Mouse (Mus musculus) heart, embryonic 14.5 days (tissue): Measurements from ENCODE around the gene Gm14326. TPM values are rescaled to one million over a fixed set of nuclear protein-coding genes. Genes with fewer than 3 reads are reported as not detected.
"Not testable (repeated sequence)": the region's sequence is repeated elsewhere in the genome, so short reads cannot be mapped to it uniquely, and the experiment has no call there.

ENCODE experiments used
- ATAC-seq: fragments of 200-750 bp; cut with Nextera tagmentation; 2 replicates; pipeline ENCODE4 v1.8.0; 2017; ENCODE audit warnings: low read depth, moderate TSS enrichment; ENCODE audit not compliant: insufficient number of reproducible peaks, insufficient read depth, low FRiP score
- H3K27ac ChIP-seq, 2 experiments: fragments of 200-500 bp in 1 of 2; fragments of 300-500 bp in 1 of 2; sonication (generic) in 1 of 2; replicated peaks in 1 of 2; 2 replicates each; pipeline ENCODE4 v1.5.1; 2012 to 2014; ENCODE audit warnings: low read depth in 2 of 2, low read length in 2 of 2, control low read depth in 1 of 2, mild to moderate bottlenecking in 1 of 2, mixed read lengths in 1 of 2; ENCODE audit not compliant: control insufficient read depth in 1 of 2, insufficient read depth in 1 of 2
- H3K27me3 ChIP-seq: fragments of 300-500 bp; sonication (generic); 2 replicates; pipeline ENCODE4 v1.6.1; 2014; ENCODE audit warnings: mild to moderate bottlenecking, low read length, control low read depth; ENCODE audit not compliant: control insufficient read depth, insufficient read depth
- H3K36me3 ChIP-seq: fragments of 300-500 bp; sonication (generic); 2 replicates; pipeline ENCODE4 v1.6.1; 2014; ENCODE audit warnings: mild to moderate bottlenecking, control low read depth, low read length, mixed read lengths; ENCODE audit not compliant: control insufficient read depth, insufficient read depth
- H3K4me1 ChIP-seq, 2 experiments: fragments of 200-500 bp in 1 of 2; fragments of 300-500 bp in 1 of 2; sonication (generic) in 1 of 2; 2 replicates each; pipeline ENCODE4 v1.6.1; 2012 to 2014; ENCODE audit warnings: low read length in 2 of 2, control low read depth in 1 of 2, mixed read lengths in 1 of 2; ENCODE audit not compliant: control insufficient read depth in 2 of 2, insufficient read depth in 2 of 2
- H3K4me2 ChIP-seq: fragments of 300-500 bp; sonication (generic); 2 replicates; pipeline ENCODE4 v1.6.1; 2014; ENCODE audit warnings: mild to moderate bottlenecking, low read length
- H3K4me3 ChIP-seq, 2 experiments: fragments of 200-500 bp in 1 of 2; fragments of 300-500 bp in 1 of 2; sonication (generic) in 1 of 2; 2 replicates each; pipeline ENCODE4 v1.5.1; 2012 to 2014; ENCODE audit warnings: low read length in 2 of 2, mild to moderate bottlenecking in 2 of 2, control low read depth in 1 of 2, low read depth in 1 of 2, moderate library complexity in 1 of 2; ENCODE audit not compliant: control insufficient read depth in 1 of 2, insufficient read depth in 1 of 2
- H3K9ac ChIP-seq: fragments of 300-500 bp; sonication (generic); 2 replicates; pipeline ENCODE4 v1.6.1; 2014; ENCODE audit warnings: mild to moderate bottlenecking, low read length
- H3K9me3 ChIP-seq: fragments of 300-500 bp; sonication (generic); 2 replicates; pipeline ENCODE4 v1.6.1; 2016; ENCODE audit warnings: low read length, control low read depth; ENCODE audit not compliant: control insufficient read depth
- WGBS: fragments of 180-500 bp; shearing (Covaris S2); extraction: QIAGEN DNeasy Blood & Tissue Kit; methylation state at CpG from one replicate; pipeline ENCODE4 v1.1.7; 2014; 5-methylcytosine and 5-hydroxymethylcytosine counted together
- polyA plus RNA-seq: library from polyadenylated mRNA; unstranded; fragments of >200 nt; fragmentation: Nextera tagmentation; extraction: Ambion mirVana; gene quantifications from 2 replicates; pipeline ENCODE4 v1.2.1, GENCODE M21; 2014

Gene Gm14326
- 27.9 TPM in 2 replicates for polyA plus RNA-seq

DNA sequence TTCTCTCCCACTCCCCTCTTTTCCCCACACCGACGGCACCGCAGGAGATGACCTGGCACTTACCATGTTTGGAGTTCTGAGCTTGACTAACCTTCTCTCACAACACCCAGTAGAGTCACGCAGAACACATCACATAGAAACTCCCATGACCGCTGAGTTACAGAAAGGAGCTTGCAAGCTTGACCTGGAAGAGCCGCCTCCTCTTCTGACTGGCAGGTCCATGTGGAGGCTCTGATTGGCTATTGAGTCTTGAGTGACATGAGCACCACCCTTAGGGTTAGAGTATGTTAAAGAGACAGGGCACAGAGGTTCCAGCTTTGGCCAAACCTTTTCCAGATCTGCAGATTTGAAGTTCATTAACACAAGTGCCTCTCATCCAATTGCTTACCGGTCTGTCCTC, at the start of gene Gm14326:
Gene Gm14326, minus strand, starts transcription at position 153 of the 400 bp plus-strand sequence.
- not testable (repeated sequence) for H3K27ac ChIP-seq, H3K4me1 ChIP-seq, H3K9me3 ChIP-seq, ATAC-seq, H3K27me3 ChIP-seq, H3K36me3 ChIP-seq
- peak within 1 kb of the TSS; percentile 44 for H3K4me2 ChIP-seq
- peak within 1 kb of the TSS; percentile 43 for H3K4me3 ChIP-seq
- 0% methylated on average over 4 of the region's 7 CpGs for WGBS
- peak within 1 kb of the TSS; percentile 56; the same call in 1 of the 2 replicates for H3K9ac ChIP-seq

DNA sequence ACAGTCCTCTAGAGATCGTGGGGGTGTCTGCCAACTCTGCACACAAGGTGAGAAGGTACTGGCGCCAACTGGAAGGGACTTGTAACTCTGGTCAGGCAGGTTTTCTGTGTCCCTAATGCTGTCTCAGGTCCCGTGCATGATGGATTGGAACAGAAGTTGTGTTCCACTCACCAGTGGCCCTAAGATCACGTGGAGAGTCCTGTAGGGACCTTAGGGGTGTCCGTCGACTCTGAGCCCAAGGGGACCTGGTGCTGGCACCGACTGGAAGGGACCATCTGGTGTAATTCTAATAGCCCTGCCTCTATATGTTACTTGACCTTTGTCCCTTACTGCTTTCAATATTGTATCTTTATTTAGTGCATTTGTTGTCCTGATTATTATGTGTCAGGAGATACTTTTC, 17.7 kb upstream of the Gm14326 start:
- 65% methylated on average over 6 of the region's 7 CpGs for WGBS
- not testable (repeated sequence) for H3K4me2 ChIP-seq, H3K36me3 ChIP-seq, H3K9me3 ChIP-seq, H3K4me3 ChIP-seq, H3K27me3 ChIP-seq, H3K27ac ChIP-seq, ATAC-seq, H3K4me1 ChIP-seq, H3K9ac ChIP-seq

DNA sequence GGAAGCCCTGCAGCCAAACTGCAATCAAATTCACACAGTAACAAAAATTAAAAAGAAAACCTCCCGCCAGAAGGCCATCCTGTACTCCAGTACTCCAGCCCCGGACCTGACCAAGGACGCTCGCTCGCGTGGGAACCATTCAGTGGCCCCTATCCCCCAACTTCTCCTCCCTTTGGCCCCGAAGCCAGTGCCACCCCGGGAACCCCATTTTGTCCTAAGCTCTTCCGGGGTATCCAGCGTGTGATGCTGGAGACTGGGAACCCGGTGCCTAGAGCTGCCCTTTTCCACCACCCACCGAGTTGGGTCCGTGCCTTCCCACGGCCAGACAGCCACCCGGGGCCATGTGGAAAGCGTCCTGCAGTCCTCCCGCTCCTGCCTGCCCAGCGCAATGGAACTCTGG, 363 bp downstream of the Gm14326 start:
- H3K4me3 ChIP-seq, result peak overlapping the region; percentile 43
- not testable (repeated sequence) for H3K4me1 ChIP-seq, H3K9me3 ChIP-seq, ATAC-seq, H3K27me3 ChIP-seq, H3K36me3 ChIP-seq, H3K27ac ChIP-seq
- under 1% methylated on average over 17 of the region's 18 CpGs for whole genome bisulfite sequencing
- H3K9ac ChIP-seq, result peak overlapping the region; percentile 56; the same call in 1 of the 2 replicates
- peak overlapping the region; percentile 44 for H3K4me2 ChIP-seq

DNA sequence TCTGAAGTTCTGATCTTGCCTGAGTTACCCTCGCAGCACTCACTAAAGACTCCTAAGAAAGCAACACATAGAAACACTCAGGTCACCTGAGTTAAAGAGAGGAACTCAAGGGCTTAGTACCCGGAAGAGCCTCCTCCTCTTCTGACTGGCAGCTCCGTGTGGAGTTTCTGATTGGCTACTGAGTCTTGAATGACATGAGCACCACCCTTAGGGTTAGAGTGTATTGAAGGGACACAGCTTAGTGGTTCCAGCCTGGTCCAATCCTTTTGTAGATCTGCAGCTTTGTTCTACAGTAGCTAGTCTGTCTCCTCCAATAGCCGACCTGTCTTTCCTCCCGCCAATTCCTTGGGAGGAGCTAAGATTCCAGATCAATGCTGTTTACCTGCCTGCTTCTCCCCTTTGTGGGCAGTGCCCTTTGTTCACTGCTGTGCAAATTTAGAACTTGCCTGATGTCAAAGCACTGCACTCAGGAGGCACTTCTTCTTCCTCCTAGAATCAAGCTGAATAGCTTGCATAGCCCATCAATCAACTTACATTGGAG, 31.5 kb downstream of the Gm14326 start, which contains the start of gene Zfp972:
Gene Zfp972, minus strand, starts transcription at position 51 of the 541 bp plus-strand sequence.
- H3K4me3 ChIP-seq, H3K27ac ChIP-seq, ATAC-seq, H3K27me3 ChIP-seq, H3K9ac ChIP-seq, H3K9me3 ChIP-seq, H3K4me2 ChIP-seq, H3K36me3 ChIP-seq, H3K4me1 ChIP-seq: not testable (repeated sequence)
- WGBS, result 55% methylated on average over 3 of the region's 5 CpGs

DNA sequence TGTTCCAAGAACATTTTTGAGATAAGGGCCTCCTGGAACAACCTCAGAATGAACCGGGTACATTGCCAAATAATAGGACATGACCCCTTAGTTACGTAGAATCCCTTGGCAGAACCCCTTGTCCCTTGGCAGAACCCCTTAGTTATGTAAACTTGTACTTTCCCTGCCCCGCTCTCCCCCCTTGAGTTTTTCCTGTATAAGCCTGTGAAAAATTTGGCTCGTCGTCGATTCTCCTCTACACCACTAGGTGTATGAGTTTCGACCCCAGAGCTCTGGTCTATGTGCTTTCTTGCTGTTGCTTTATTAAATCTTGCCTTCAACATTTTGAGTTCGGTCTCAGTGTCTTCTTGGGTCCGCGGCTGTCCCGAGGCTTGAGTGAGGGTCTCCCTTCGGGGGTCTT, 53.8 kb downstream of the Gm14326 start:
- no CpG with 5 or more reads among the region's 12 CpGs for WGBS
- not testable (repeated sequence) for H3K4me2 ChIP-seq, H3K4me1 ChIP-seq, H3K36me3 ChIP-seq, ATAC-seq, H3K27me3 ChIP-seq, H3K9ac ChIP-seq, H3K4me3 ChIP-seq, H3K9me3 ChIP-seq, H3K27ac ChIP-seq

DNA sequence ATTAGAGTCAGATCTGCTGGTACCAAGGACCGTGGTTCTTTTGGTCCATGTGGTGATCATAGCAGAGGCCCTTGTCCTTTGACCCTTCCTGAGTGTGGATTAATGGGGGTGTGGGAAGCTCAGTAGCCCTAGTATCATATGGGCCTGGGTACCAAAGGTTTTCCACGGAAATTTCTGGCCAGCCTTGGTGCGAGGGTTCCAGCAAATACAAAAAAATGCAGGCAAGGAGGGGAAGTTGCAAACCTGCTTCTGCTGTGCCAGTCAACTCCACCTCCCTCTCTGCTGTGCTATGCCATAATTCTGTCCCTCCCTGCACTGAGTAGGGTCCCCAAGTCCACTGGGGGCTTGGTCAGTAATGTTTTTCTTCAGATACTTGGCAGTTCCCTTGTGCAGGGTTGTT, 58.9 kb downstream of the Gm14326 start:
- not testable (repeated sequence) for ATAC-seq, H3K36me3 ChIP-seq, H3K27ac ChIP-seq, H3K27me3 ChIP-seq, H3K9me3 ChIP-seq, H3K9ac ChIP-seq, H3K4me1 ChIP-seq, H3K4me2 ChIP-seq, H3K4me3 ChIP-seq
- 72% methylated on average over 2 of the region's 3 CpGs for WGBS

DNA sequence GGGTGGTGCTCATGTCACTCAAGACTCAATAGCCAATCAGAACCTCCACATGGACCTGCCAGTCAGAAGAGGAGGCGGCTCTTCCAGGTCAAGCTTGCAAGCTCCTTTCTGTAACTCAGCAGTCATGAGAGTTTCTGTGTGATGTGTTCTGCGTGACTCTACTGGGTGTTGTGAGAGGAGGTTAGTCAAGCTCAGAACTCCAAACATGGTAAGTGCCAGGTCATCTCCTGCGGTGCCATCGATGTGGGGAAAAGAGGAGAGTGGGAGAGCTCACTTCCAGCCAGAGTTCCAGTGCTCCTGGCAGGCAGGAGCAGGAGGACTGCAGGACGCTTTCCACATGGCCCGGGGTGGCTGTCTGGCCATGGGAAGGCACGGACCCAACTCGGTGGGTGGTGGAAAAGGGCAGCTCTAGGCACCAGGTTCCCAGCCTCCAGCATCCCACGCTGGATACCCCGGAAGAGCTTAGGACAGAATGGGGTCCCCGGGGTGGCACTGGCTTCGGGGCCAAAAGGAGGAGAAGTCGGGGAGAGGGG, 60.0 kb downstream of the Gm14326 start, which contains the start of gene Gm14327:
Gene Gm14327, plus strand, starts transcription at position 51 of the 533 bp plus-strand sequence.
- not testable (repeated sequence) for H3K9ac ChIP-seq, H3K36me3 ChIP-seq, H3K4me1 ChIP-seq, H3K27me3 ChIP-seq, H3K9me3 ChIP-seq, H3K4me2 ChIP-seq, H3K27ac ChIP-seq, ATAC-seq
- peak within 1 kb of the TSS; percentile 21 to 41; a peak in 3 of 4 replicates for H3K4me3 ChIP-seq
- WGBS, result 37% methylated on average over 9 of the region's 13 CpGs

DNA sequence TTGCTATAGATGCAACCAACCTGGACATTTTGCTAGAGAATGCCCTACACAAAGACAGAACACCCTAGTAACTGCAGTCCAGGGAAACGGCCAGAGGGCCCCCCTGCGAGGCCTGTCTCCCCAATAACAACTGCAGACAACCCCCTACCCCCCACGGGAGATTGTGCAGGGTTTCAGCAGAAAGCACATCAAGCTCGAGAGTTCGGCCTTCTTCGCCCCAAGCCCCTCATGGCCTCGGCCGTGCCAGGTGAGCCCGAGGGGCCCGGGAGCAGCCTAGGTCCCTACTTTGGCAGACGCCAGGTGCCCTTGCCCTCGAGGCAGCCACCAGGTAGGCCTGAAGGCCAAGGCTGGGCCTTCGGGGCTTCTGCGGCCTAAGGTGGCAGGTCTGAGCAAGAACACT, 69.4 kb downstream of the Gm14326 start:
- H3K27ac ChIP-seq, H3K4me1 ChIP-seq, H3K4me3 ChIP-seq, H3K9me3 ChIP-seq, ATAC-seq, H3K9ac ChIP-seq, H3K27me3 ChIP-seq, H3K4me2 ChIP-seq, H3K36me3 ChIP-seq: not testable (repeated sequence)
- 86% methylated on average over 14 of the region's 14 CpGs for WGBS
